Mouse (Mus musculus) gastrocnemius, postnatal 4 days (tissue): ENCODE data around the gene Spindoc. TPM values are rescaled to one million over a fixed set of nuclear protein-coding genes. Genes with fewer than 3 reads are reported as not detected.
A peak's percentile ranks its signal among the peaks of the same experiment; 100 is the strongest.
"Not testable (repeated sequence)": the region's sequence is repeated elsewhere in the genome, so short reads cannot be mapped to it uniquely, and the experiment has no call there.

Experiments used
- DNase-seq, 2 experiments: peaks; one replicate each; pipeline ENCODE4 v3.0.0; 2021 to 2022; ENCODE audit warnings: low spot score in 2 of 2, mixed read lengths in 2 of 2
- total RNA-seq, 2 experiments: library from RNA; stranded (reverse); gene quantifications; 2 replicates each; pipeline ENCODE4 v1.2.3; 2021

The Spindoc gene
- total RNA-seq, 2 experiments from 2014 or later: 18.2 to 20.1 TPM

DNA sequence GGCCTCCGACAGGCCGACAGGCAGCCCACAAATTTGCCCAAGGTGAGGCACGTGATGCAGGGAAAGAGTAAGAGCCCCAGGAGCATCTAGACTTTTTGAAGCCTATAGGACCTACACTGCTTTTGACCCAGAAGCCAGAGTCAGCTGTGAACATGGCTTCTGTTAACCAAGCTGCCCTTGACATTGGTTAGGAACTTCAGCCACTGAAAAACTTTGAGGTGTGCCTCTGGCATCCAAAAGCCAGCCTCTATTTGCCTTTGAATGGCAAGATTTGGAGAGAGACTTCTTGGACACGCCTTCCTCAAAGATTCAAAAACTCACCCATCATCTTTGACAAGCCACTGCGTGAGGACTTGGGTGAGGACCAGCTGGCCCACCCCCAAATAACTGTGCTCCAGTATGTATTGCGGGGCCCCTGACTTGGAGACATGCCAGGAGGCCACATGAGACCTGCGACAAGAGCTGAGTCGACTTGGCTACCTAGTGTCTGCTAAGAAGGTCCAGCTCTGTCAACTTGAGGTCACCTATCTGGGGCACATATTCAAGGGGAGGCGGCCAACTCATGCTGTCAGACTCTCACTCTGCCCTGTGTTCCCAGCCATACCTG lies 21.9 kb upstream of the Spindoc start:
- DNase-seq: no peak

DNA sequence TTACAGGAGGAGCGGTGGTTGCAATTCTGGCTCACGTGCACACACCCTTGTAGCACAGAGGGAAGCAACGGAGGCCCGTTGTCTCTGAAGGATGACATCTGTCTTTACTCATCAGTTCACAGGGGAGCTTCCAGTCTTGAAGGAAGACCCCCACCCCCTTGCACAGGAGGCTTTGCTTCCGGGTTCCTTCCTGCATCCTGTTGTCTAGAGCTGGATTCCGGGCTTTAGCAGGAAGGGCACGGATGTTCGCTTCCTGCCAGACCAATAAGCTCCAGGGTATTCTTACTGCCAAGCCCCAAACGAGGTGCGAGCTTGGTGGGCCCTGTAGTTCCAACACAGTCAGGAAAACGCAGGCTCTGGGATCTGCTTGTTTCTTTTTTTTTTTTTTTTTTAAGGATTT lies 17.8 kb upstream of the Spindoc start:
- no peak for DNase-seq

DNA sequence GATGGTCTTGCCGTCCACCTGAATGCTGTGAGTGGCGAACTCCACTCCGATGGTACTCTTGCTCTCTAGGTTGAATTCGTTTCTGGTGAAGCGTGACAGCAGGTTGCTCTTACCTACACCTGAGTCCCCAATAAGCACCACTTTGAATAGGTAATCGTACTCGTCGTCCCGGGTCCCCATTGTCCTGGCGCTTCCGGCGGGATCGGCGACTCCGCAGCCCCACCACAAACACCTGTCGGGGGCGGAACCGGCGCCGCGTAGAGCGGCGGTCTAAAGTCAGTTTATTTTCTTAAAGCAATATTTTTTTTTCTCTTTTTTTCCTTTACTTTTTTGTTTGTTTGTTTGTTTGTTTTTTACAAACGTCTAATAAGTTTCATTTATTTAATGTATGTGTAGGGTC lies 16.1 kb upstream of the Spindoc start:
- not testable (repeated sequence) for DNase-seq

DNA sequence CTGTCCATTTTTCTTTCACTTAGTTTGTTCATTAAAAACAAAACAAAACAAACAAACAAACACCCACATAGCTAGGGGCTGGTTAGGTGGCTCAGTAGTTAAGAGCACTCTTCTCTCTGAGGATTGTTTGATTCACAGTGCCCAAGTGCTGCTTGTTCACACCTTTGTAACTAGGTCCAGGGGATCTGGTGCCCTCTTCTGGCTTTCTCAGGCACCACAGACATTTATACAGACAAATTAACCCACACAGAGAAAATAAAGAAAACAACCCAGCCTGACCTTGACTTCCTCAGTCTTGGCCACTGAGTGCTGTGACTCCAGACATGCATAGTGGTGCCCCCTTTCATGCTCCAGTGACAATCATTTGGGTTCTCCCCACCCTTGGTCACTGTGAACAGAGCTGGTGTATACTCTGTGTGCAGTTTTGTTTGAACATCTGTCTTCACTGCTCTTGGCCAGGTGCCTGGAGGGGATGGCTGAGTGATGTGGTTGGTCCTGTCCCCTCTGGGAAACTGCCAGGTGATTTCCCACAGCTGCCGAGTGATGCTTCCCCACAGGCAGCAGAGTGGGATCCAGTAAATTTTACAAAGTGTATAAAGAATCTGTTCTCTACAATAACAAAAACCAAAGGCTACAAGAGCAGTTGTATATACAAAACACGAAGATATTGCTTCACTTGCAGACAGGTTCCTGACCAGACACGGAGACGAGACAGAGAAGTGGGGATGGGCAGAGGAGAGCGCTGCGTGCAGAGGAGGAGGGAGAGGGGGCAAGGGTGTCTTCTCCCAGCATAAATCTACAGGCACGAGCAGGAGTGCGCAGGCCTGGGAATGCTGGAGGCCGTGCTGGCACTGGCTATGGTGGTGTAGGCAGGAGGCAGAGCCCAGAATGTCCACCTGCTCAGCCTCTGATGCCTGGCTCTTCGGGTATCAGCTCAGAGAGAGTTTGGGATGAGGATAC lies 14.4 kb upstream of the Spindoc start:
- DNase-seq: peak in 1 of 2 experiments; percentile 69

DNA sequence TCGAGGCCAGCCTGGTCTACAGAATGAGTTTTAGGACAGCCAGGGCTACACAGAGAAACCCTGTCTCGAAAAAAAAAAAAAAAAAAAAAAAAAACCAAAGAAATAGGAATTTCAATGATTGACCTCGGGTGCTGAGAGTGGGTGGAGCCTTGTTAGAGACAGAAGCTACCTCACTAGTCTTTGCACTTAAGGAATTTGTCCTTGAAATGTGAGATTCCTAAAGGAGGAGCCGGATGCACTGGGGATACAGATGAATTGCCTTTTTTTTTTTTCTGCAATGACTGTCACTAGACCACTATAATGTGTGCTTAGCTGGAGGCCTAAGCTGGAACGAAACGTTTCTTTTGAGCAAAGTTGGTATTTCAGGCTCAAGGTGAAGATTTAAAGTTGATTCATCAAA lies 5.7 kb upstream of the Spindoc start:
- no peak for DNase-seq

DNA sequence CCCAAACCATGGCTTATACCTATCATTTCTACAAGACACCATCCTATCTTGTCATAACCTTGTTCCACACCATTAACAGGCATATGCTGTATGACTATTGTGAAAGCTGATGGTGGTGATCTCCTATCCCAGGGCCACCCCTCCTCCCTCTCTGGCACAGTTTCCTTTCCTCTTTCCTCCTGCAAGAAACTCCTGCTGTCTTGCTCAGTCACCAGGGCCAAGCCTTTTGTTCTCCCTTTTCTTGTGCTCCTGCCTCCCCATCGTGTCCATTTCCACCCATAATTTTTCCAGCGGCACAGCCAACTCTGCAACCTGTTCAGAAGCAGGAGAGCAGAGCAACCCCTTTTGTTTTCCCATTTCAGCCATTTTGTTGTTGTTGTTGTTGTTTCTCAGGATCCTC lies 3.2 kb upstream of the Spindoc start:
- DNase-seq: no peak

DNA sequence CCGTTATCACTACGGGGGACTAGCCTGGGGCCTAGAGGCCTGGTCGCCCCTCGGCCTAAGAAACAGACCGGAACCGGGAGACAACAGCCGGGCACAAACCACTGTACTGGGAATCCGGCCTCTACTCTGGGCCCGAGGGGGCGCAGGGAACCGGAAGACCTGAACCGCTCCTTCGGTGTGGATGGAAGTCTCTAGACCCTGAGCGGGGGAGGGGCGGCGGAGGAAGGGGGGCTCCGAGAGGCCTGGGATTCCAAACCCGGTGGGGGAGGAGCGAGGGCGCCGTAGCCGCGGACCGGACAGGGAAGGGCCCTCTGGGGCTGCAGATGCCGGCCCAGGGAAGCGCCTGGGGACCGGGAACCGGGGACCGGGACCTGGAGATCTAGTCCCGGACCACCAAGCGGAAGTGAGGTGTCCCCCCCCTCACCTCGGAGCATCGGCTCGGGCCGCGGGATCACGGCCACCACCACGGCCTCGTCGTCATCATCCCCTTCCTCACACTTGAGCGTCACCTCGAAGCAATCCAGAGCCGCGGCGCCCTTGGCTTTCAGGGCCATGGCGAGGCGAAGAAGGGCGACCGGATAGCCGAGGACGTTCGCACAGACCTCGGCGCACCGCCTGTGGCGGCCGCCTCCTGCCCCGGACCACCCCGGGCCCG lies 419 bp downstream of the Spindoc start:
- peak; percentile 53 to 67 for DNase-seq

DNA sequence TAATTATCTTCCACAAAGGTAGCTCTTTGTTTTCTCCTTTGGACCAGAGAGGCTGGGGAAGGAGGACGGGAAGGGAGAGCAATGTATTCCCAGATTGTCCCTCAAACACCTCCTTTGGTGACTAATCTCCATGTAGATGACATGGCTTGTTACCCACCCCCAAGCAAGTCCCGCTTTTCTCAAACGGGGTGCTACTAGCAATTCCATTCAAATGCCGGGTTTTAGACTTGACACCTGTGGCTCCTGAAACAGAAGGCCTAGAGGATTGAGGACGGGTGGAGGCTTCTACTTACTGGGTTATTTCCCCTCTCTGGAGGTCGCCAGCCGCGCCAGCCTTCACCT lies 917 bp downstream of the Spindoc start:
- no peak for DNase-seq

DNA sequence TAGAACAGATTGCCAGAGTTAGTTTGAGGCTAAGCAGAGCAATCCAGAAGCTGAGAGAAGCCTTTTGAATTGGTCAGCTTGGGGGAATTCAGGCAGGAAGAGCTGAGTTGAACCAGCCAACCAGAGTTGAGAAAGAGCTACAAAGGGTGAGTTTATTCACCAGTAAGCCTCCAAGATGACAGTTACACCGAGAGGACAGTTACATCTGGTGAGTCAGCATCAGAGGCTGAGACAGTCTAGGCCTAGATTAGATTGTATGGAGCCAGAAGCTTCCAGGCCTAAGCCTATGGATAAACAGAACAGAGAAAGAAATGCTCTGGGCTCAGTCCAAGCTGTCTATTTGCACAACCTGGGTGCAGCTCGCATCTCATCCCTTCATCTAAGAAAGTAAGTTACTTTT lies 5.2 kb downstream of the Spindoc start:
- DNase-seq: no peak

DNA sequence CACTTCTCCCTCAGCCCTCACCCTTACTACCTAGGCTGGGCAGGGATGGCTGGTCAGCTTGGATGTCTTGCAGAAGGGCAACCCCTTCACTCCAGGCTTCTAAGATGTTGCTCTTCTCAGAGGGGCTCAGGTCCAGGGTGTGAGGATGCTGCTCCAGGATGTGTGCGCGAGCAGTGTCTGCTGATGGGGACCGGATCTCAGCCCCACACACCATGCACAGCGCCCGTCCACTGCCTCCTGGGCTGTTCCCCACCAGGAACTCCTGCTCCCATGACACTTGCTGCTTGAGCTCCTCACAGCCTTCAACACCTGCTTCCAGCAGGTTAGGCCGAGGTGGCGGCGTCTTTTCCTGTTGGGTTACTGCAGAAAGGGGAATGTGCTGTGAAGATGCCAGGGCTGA lies 8.3 kb downstream of the Spindoc start:
- DNase-seq: no peak

DNA sequence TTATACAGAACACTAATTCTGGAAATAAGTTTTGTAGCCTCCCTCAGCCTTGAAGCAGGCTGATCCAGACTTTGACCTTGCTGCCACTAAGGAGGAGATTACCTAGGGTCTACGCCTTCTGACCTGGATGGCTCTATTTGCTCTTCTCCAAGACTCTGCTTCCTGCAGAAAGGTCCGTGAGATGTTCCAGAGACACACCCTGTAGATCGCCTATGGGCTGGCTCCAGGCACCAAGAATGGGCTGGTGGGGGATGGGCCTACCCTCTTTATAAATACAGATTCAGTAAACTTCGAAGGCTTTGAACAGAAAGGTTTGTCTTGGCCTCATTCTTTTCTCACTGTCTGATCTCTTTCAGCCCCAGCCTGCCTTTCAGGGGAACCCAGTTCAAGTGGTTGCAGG lies 13.3 kb downstream of the Spindoc start:
- DNase-seq: not testable (repeated sequence)

DNA sequence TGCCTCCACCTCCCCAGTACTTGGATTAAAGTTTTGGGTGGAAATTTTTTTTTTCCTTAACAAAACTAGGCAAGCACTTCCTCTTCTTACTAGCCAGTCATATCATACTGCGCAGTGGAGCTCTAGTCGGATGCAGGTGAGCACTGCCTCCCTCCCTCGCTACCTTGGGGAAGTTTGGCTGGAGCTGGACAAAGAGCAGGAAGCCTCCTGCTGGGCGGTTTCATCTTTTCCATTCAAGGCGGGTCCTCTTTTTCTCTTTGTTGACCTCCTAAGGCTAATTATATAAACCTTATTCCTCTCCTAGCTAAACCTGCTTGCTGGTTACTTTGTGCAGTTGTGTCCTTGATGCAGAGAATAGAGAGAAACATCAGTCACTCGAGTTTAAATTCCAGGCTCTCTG lies 29.2 kb downstream of the Spindoc start:
- no peak for DNase-seq

DNA sequence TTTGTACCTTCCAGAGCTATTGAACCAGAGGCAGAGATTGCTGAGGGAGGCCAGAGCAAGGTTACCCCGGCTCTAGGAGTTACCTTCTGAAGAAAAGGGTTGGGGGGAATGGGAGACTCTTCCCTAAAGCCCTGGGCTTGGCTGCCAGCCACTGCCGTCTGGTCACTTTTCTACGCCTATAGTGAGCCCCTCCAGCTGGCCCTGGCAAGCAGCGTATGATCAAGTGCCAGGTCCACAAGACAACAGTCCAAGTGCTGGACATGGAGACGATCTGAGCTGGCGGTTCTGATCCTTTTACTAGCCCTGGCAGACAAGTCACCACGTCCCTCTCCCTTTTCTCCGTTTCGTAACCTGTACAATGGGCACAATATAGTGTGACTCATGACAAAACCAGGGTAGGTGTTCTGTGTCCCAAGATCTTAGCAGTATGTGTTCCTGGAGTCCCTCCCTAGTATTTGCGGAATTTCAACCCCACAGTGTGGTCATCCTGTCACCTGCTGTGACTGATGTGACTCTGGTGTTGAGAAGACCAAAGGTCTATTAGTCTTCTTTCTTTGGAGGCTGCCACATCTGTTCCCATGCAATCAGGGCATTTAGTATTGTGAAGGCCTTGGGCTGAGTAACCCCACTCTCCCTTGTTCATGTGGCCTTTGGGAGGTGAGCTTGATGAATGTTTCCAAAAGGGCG lies 29.8 kb downstream of the Spindoc start:
- DNase-seq: peak in 1 of 2 experiments; percentile 29

DNA sequence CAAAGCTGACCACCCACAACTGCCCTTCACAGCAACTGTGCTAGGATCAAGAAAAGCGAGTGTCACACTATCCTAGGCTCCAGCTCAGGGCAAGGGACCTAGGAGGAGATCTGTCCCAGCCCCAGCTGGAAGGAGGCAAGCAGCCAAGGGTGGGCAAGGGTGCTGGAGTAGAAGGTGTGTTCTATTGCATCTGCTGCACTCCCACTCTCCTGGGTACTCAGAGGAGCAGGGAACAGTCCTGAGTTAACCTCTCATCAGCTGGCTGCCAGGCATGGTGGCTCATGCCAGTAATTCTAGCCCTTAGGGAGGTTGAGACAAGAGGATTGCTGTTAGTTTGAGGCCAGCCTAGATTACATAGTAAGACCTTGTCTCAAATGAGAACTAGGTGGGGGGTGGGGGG lies 32.8 kb downstream of the Spindoc start:
- DNase-seq: no peak

DNA sequence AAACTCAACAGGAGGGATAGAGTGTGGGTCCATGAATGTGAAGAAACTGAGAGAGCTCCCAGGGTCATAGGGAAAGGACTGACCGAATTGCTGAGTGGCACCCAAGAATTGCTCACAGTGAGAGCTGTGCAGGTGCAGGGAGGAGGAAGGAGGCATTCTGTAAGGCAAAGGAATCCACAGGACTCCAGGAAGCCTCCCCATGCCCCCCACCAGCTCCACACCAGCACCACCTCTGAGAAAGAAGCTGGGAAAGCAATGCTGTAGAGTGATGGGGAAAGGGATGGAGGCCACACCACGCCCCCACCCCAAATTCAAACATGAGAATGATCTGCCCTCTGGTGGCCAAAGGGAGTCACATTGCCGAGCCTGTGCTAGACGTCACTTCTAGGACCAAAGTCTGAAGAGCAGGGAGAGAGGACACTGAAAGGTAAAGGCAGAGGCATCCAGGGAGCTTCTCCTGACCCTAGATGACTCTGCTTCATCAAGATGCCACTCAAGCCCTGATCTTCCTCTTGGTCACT lies 37.5 kb downstream of the Spindoc start:
- DNase-seq: peak in 1 of 2 experiments; percentile 19

DNA sequence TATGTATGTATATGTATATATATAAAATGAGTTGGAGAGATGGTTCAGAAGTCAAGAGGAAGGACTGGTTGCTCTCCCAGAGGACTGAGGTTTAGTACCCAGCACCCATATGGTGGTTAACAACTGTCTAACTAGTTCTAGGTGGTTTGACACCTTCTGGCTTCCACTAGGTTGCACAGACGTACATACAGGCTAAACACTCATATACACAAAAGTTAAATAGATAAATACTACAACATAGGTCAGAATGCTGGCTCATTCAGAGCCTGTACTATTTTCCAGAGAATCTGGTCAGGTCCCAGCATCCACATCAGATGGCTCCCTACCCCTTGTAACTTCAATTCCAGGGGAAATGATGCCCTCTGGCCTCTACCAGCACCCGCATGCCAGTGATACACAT lies 40.1 kb downstream of the Spindoc start:
- no peak for DNase-seq

DNA sequence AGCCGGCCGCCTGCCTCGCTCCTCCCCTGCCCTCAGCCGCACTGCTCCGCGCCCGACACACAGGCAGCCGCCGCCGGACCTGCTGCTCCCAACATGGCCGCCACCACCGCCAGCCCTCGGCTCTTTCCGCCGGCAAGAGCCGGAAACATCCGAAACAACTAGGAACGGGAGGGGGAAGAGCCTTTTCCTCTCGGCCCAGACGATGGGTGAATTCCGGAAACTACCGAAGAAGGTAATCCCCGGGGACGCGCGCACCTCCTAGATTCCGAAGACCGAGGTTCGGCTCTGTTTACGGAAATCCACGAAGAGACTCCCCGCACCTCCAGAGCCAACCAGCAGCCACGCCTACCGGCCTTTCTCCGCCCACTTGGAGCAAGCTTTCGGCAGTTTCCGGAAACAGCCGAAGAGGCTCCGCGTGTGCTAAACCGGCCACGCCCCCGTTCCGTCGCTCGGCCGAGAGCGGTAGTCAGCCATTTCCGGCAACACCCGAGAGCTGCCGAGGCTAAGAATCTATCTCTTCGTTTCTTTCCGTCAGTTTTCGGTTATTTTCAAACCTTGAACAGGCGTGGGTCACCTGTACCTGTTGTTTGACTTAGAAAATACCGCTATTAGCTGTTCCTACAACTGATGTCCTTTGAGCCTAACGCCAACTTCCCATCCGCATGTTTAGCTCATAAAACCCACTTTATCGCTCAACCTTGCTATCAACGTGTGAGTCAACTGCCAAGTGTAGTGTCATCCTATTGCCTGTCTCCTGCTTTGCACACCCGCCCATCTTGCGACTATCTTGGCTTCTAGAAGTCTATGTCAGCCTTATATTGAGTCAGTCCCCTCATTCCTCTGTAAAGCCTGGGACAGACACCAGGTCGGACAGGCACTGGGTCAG lies 41.0 kb downstream of the Spindoc start, which contains the start of gene Mark2:
Gene Mark2 (minus strand): TSS at position 349 of the 886 bp plus-strand sequence.
- DNase-seq: peak; percentile 97 to 100

DNA sequence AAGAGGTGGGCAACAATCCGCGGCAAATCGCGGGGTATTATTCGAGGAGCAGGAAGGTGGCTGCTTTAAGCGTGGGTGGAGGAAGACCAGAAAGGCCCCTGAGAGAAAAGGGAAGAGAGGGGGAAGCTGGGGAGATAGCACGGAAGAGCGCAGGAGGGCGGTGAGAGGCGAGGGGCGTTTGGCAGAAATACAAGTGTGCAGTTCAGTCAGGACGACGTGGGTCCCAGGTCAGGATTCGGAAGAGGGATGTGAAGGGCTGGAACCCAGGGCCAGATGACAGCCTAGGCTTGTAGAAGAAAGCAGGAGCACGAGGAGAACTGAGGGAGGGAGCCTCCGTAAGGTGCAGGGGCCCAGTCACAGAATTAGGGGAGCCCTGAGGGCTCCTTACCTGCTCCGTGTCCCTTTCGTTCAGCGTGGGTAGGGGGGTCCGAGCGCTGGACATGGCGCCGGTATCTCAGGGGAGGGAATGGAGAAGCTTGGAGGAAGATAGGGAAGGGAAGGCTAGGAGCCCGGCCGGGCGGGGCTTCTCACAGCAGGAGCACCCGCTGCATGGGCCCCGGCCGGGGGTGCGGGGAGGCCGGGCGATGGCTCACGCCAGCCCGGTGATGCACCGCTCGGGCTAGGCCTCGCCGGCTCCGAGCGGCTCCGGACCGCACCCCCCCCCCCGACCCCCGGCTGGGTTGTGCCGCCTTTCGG lies 41.9 kb downstream of the Spindoc start:
- peak in 1 of 2 experiments; percentile 21 for DNase-seq

DNA sequence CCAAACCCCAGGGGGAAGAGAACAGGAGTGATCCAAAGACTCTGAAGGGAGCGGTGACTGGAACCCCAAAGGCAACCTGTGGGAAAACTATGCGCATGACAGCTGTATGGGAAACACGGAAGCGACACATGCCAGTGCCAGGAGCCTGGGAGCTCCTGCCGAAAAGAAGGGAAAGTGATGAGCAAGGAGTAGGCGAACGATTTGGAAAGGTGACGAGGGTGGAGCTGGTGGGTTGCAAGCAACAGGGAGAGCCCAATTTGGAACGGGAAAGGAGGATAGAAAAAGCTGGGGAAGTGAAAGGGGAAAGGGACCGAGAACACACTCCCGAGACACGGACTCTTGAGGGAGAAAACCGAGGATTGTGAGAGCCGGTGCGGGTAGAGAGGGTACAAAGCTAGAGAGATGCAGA lies 42.4 kb downstream of the Spindoc start:
- DNase-seq: no peak

DNA sequence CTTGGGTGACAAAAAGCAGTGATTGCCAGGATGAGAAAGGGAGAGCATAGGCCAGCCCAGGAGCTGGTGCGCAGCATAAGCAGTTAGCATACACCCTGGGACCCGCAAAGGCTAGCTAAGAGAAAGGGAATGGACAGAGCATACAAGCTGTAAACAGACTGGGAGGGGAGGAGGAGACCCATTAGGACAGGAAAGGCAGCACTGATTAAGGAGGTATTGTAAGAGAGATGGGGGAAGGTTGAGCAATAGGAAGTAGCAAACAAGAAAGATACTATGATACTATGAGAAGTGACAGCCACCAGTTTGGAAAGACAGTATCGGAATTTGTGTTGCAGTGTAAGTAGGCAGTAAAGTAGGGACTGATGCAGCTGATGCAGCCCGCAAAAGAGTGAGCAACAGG lies 42.9 kb downstream of the Spindoc start:
- no peak for DNase-seq
